Mouse (Mus musculus) erythroid progenitor cell, adult 5-6 weeks (primary cell): Measurements from ENCODE around the gene Ifne. TPM values are rescaled to one million over a fixed set of nuclear protein-coding genes. Genes with fewer than 3 reads are reported as not detected.

ENCODE experiments used
- ATAC-seq: replicated peaks from 2 replicates; pipeline ENCODE4 v1.8.0; 2016; ENCODE audit warnings: moderate number of reproducible peaks, mild to moderate bottlenecking, moderate TSS enrichment, inconsistent platforms; ENCODE audit not compliant: poor library complexity, low FRiP score, severe bottlenecking
- total RNA-seq, 2 experiments: library from RNA; stranded (forward) in 1 of 2; stranded (reverse) in 1 of 2; fragments of 150-400 nt in 1 of 2; fragments of 186-747, 209-891 nt in 1 of 2; gene quantifications; 2 replicates each; pipeline versions ENCODE4 v1.2.3 to v1.2.4; 2015 to 2017; ENCODE audit warnings: low replicate concordance in 2 of 2

Ifne gene
- total RNA-seq (2015; ENCODE audit: low replicate concordance) = not detected in 2 replicates
- total RNA-seq (2017; ENCODE audit: low replicate concordance) = not detected in 2 replicates

DNA sequence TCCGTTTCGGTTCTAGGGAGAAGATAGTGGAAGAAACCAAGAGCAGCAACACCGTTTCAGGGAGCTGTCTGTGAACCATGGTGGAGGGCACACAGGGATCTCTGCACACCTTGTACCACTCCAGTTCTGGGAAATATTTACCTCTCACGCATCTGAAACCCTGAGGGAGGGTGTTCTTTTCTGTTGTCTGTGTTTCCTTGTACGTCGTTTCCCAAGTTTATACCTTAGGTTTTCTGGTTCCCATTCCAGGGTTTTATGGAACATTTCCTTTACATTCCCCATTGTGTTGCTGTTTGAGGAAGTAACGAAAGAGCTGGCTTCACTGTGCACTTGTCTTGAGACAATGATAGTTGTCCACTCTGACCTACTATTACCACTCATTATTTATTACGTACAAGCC lies at the start of gene Ifne:
Gene Ifne (minus strand): TSS at position 101 of the 400 bp plus-strand sequence.
- no peak for ATAC-seq

GRCm38 (mm10) chr4:88928341-88929102 lies 48.5 kb upstream of the Ifne start:
- no peak for ATAC-seq

- ATAC-seq = no peak
These were observed 47.8 kb upstream of the Ifne start for GRCm38 (mm10) chr4:88927850-88928249.

GRCm38 (mm10) chr4:88926637-88927036 lies 46.6 kb upstream of the Ifne start:
- no peak for ATAC-seq

GRCm38 (mm10) chr4:88926082-88926481 lies 46.1 kb upstream of the Ifne start:
- no peak for ATAC-seq

DNA sequence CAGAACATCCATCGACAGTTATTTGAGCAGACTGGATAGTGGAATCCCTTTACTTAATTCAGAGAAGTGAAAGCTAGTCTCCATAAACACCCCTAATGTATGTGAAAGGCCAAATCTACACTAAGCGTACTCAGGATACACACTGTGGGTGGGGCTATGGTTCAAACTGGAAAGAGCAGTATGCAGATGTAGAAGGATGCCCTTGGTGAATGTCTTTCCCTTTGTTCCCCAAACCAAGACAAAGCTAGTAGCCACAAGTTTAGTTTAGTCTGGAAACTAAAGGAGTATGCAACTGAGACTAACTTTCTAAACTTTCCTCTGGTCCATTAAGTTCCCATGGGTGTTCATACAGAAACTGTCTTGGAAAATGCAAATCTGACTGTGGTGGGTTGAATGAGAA lies 45.5 kb upstream of the Ifne start:
- ATAC-seq = no peak

GRCm38 (mm10) chr4:88921280-88921679 lies 41.3 kb upstream of the Ifne start:
- no peak for ATAC-seq

- ATAC-seq = no peak
These were observed 37.9 kb upstream of the Ifne start for GRCm38 (mm10) chr4:88917770-88918460.

GRCm38 (mm10) chr4:88916306-88916705 lies 36.3 kb upstream of the Ifne start:
- ATAC-seq = no peak

- ATAC-seq = 0 out of 2 replicates have a peak, but pooled peaks have one; percentile 57
These were observed 34.0 kb upstream of the Ifne start for GRCm38 (mm10) chr4:88913984-88914383.

GRCm38 (mm10) chr4:88912882-88913281 lies 32.9 kb upstream of the Ifne start:
- ATAC-seq = 0 out of 2 replicates have a peak, but pooled peaks have one; percentile 52

DNA sequence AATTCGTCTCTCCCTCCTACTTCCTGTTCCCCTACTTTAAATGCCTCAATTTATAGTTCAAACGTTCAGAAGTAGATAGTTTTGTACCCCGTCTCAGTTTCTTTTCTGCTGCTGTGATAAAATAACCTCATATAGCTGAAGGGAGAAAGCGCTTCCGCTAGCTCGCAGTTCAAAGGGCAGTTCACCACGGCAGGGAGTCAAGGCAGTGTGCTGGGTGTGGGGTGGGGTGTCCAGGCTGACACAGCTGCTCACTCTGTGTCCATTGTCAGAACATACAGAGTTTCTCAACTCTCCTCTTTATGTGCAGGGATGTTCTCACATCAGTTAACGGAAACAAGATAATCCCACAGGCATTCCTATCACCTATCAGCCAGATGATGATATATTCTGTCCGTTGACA lies 32.2 kb upstream of the Ifne start:
- no peak for ATAC-seq

DNA sequence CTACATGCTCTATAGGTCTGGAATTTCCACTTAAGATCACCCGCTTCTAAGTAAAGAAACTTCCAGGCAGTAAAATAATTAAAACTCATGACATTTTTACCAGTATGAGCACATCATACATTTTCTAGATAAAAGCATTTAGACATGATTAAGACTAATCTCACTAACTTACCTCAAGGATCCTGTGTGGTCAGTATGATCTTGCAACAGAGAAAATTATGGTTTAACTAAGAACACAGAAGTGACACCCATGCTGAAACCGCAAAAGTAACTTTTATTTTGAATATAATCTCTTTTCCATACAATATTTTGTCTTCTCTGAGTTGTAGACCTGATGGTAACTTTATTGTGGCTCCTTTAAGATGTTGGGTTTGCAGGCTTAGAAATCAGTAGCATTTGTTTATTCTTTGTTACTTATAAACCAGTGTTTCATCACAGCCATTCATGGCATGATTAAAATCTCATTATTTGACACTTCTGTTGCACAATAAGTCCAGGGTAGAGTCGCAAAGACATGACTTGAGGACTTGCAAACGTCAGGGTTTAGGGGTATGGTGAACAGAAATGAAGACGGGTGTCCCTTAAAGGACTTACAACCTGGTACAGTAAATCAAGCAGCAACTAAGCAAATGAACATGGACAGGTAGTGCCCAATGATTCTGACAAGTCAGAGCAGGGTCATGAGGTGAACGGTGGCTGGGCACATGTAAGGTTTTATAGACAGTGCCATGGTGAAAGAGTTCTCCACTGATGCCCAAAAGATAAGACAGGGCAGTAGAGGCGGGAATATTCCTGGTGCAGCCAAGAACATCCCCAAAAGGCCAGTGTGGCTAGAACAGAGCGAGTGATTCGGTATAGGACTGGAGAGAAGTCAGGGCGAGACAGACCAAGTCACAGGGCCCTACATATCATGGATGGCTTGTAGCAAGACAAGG lies 29.9 kb upstream of the Ifne start:
- ATAC-seq = no peak

DNA sequence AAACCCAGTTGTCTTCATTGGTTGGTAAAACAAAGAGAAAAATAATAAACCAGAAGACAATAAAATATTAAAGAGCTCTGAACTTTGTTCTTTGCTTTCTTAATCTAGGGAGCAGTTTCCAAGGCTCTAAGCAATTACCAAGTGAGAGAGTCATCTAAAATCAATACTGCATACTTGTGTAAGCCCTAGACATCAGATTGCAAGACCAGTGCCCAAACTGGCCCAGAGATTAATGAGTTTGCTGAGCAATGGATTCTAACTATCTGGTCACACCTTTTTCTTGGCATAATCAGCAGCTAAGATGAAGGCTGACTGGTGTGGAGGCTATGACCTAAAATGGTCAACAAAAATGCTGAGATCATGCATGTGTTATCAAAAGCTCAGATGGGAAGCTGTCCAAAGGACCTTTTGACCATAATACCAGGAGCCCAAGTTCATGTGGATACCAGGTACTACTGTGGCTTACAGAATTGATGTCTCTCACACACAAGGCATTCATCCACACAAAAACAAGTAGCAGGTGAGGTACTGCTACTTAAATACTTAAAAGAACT lies 13.3 kb upstream of the Ifne start:
- ATAC-seq = no peak

DNA sequence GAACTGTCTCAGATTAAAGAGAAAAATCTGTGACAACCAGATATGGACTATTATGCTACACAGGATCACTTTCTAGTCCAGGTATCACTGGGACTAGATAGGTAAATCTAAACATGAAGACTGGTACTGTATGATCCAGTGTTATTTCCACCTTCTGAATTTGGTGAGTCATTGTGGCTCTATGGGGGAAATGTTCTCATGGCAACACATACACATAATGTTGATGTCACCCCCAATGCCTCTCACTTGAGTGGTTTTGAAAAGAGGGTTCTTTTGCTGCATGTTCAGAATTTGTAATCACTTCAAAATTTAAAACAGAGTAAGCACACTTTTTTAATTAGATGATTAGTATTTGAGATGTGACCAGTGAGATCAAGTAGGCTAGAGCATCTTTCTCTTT lies 8.2 kb upstream of the Ifne start:
- ATAC-seq = no peak

DNA sequence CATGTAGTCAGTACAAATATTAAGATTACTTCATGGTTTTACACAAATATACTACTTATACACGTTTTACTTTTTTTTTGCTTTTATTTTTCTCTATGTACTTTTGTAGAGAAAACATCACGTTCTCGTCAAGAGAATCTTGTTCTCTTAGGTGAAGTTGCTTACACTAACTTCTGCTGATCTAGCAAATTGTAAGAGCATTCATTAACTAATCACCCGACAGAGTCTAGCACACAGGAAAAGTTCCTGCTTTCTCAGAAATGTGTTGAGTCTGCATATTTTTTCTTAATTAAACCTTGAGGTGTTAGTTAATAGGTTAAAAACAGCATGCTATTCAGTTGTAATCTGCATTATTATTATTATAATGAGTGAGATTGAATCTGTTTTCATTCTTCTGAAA lies 1.2 kb downstream of the Ifne start:
- no peak for ATAC-seq

DNA sequence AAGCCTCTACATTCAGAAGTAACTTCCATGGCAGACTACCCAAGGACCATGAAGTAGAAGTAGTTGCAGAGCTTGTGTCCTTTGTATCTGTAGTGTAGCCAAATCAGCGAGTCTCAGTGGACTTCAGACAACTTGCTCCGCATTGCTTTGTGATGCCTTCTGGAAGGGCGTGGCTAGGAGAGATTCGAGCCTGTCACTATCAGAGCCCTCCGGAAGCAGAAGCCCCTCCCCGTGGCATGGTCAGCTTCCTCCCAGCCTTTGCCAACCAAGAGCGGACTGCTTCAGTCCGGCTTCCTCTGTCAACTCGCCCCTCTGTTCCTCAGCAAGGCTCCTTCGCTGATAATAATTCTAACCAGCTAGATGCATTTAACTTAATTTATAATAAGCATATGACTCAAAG lies 1.8 kb downstream of the Ifne start:
- ATAC-seq = peak; percentile 50; the same call in 1 of the 2 replicates

DNA sequence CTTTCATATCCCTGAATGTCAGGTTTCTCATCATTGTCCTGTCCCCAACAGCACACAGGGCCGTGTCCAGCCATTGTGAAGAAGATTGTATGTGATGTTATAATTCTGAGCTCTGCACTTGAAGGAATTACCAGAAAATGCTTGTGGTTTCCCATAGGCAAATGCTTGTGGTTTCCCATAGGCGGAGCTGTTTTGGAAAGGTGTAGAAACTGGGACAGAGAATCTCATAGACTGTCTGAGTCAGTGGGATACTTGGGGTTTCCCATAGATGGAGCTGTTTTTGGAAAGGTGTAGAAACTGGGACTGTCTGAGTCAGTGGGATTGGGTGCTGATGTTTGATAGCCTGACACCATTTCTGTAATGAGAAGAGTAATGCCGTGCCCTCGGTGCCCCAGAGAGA lies 3.5 kb downstream of the Ifne start:
- ATAC-seq = no peak

GRCm38 (mm10) chr4:88875435-88876095 lies 4.4 kb downstream of the Ifne start:
- ATAC-seq = peak; percentile 40; the same call in 1 of the 2 replicates
